Mouse (Mus musculus): Measurements from ENCODE around the gene Smg7. TPM values are rescaled to one million over a fixed set of nuclear protein-coding genes. Genes with fewer than 3 reads are reported as not detected.

Smg7 gene
- polyA plus RNA-seq, 1 experiment: 144 TPM

DNA sequence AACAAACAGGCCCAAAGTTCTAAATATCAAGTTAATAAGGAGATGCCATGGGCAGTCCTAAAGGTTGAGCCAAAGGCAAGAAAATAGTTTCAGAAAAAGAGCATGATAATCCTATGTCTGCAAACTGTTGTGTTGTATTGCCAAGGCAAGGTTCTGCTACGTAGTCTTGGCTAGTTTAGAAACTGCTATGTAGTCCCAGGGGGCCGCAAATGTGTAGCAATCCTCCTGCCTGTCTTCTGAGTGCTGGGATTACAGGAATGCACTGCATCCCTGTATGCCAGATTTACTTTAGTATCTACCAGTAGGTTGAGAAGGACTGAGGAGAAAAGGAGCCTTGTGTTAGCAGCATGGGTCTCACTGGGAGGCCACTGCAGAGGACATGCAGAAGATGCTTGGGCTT is 55.6 kb downstream of the Smg7 start:
- H3K4me1 ChIP-seq (ENCODE audit: control insufficient read depth, insufficient read depth, low read length): peaks cover 2% of the 10 kb centered on the region
- H3K9me3 ChIP-seq (replicated peaks; ENCODE audit: control insufficient read depth, insufficient read depth, low read length, poor library complexity, severe bottlenecking): no peaks in the 10 kb centered on the region
- H3K27ac ChIP-seq (ENCODE audit: insufficient read depth, low read length): 0 out of 2 replicates have a peak overlapping the region, but pooled peaks have one; percentile 44
- peaks cover 88% of the 10 kb centered on the region for H3K36me3 ChIP-seq (ENCODE audit: control insufficient read depth, insufficient read depth, low read length, poor library complexity, severe bottlenecking)
- no peaks in the 10 kb centered on the region for H3K27me3 ChIP-seq (ENCODE audit: control insufficient read depth, insufficient read depth, low read length, poor library complexity, severe bottlenecking)
- no peak overlapping the region for H3K9ac ChIP-seq (ENCODE audit: low read depth, poor library complexity, severe bottlenecking)
- H3K4me3 ChIP-seq (ENCODE audit: low read depth, low read length): no peak overlapping the region
- TF ChIP-seq POLR2A (IDR thresholded peaks at IDR 0.05; ENCODE audit: insufficient read depth, low read length): no peak
- TF ChIP-seq EP300 (IDR thresholded peaks at IDR 0.05; ENCODE audit: insufficient read depth, low read depth, low read length): no peak
- TF ChIP-seq CTCF (IDR thresholded peaks at IDR 0.05; ENCODE audit: low read depth, low read length): no peak

DNA sequence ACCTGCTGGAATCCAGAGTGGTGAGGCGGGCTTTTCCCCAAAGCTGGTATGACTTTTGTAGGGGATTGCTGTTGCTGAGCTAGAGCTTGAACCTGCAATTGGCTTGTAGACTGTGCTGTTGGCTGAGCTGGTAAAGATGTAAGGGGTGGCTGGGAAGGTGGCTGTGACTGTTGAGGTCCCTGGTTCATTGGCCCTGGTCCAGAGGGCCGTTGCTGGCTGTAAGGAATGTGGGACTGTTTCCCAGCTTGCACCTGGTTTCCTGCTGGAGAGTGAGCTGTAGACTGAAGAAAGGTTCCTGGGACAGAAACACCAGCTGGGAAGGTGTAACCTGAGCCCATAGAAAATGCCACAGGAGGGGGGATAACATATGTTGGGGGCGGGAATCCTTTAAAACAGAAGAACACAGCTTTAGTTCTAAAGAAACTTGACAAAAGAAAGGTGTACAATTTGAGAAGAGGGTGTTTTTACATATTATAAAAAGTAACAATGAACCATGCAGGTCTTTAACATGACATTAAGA is 57.2 kb downstream of the Smg7 start:
- Histone ChIP-seq H3K4me3 (ENCODE audit: low read depth, low read length) (no peak overlapping the region), H3K9me3 (replicated peaks; ENCODE audit: control insufficient read depth, insufficient read depth, low read length, poor library complexity, severe bottlenecking) (no peaks in the 10 kb centered on the region), H3K36me3 (ENCODE audit: control insufficient read depth, insufficient read depth, low read length, poor library complexity, severe bottlenecking) (peaks cover 88% of the 10 kb centered on the region), H3K27me3 (ENCODE audit: control insufficient read depth, insufficient read depth, low read length, poor library complexity, severe bottlenecking) (no peaks in the 10 kb centered on the region), H3K27ac (ENCODE audit: insufficient read depth, low read length) (peak overlapping the region; percentile 56; the same call in 1 of the 2 replicates), H3K9ac (ENCODE audit: low read depth, poor library complexity, severe bottlenecking) (no peak overlapping the region), H3K4me1 (ENCODE audit: control insufficient read depth, insufficient read depth, low read length) (peaks cover 2% of the 10 kb centered on the region)
- no peak for TF ChIP-seq POLR2A (IDR thresholded peaks at IDR 0.05; ENCODE audit: insufficient read depth, low read length)
- TF ChIP-seq EP300 (IDR thresholded peaks at IDR 0.05; ENCODE audit: insufficient read depth, low read depth, low read length): peak; percentile 63; the same call in 1 of the 2 replicates

DNA sequence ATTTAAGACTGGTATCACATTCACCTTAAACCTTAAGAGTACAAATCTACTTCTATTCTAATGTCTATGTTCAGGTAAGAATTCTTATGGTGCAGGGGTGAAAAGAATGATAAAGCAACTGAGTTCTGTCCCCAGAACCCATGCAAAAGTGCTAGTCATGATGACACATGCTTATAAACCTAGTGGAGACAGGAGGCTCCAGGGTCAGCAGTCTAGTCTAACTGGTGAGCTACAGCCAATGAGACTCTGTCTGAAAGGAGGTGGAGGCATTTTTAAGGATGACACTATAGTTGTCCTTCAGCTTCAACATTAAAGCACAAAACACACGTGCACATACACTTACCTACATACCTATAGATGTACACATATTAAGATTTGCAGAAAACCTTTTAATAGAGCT is 57.8 kb downstream of the Smg7 start:
- Histone ChIP-seq H3K27me3 (ENCODE audit: control insufficient read depth, insufficient read depth, low read length, poor library complexity, severe bottlenecking) (no peaks in the 10 kb centered on the region), H3K4me3 (ENCODE audit: low read depth, low read length) (no peak overlapping the region), H3K9ac (ENCODE audit: low read depth, poor library complexity, severe bottlenecking) (no peak overlapping the region), H3K27ac (ENCODE audit: insufficient read depth, low read length) (no peak overlapping the region), H3K4me1 (ENCODE audit: control insufficient read depth, insufficient read depth, low read length) (peaks cover 4% of the 10 kb centered on the region), H3K9me3 (replicated peaks; ENCODE audit: control insufficient read depth, insufficient read depth, low read length, poor library complexity, severe bottlenecking) (no peaks in the 10 kb centered on the region), H3K36me3 (ENCODE audit: control insufficient read depth, insufficient read depth, low read length, poor library complexity, severe bottlenecking) (peaks cover 89% of the 10 kb centered on the region)
- TF ChIP-seq EP300 (IDR thresholded peaks at IDR 0.05; ENCODE audit: insufficient read depth, low read depth, low read length): no peak
- TF ChIP-seq CTCF (IDR thresholded peaks at IDR 0.05; ENCODE audit: low read depth, low read length): no peak
- no peak for TF ChIP-seq POLR2A (IDR thresholded peaks at IDR 0.05; ENCODE audit: insufficient read depth, low read length)

DNA sequence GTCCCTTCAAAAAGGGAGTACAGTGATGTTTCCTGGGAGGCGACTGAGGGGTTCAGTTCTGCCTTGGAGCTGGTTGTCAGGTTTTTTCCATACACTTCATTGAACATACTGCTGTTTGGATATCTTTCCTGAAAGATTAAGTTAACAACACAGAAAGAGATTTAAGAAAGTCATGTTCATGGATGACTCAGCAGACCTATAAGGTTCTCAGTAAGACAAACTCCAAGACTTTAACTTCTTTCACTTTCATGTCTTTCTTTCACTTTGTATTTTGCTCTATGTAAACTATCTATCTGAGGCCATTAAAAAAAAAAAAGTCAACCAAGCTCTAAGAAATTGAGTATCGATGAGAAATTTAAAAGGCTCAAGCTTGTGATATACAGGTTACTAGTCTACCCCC is 61.4 kb downstream of the Smg7 start:
- Histone ChIP-seq H3K4me1 (ENCODE audit: control insufficient read depth, insufficient read depth, low read length) (peaks cover 11% of the 10 kb centered on the region), H3K27me3 (ENCODE audit: control insufficient read depth, insufficient read depth, low read length, poor library complexity, severe bottlenecking) (no peaks in the 10 kb centered on the region), H3K9ac (ENCODE audit: low read depth, poor library complexity, severe bottlenecking) (no peak overlapping the region), H3K27ac (ENCODE audit: insufficient read depth, low read length) (no peak overlapping the region), H3K9me3 (replicated peaks; ENCODE audit: control insufficient read depth, insufficient read depth, low read length, poor library complexity, severe bottlenecking) (no peaks in the 10 kb centered on the region), H3K4me3 (ENCODE audit: low read depth, low read length) (no peak overlapping the region), H3K36me3 (ENCODE audit: control insufficient read depth, insufficient read depth, low read length, poor library complexity, severe bottlenecking) (peaks cover 84% of the 10 kb centered on the region)
- TF ChIP-seq POLR2A (IDR thresholded peaks at IDR 0.05; ENCODE audit: insufficient read depth, low read length) (no peak), EP300 (IDR thresholded peaks at IDR 0.05; ENCODE audit: insufficient read depth, low read depth, low read length) (no peak), CTCF (IDR thresholded peaks at IDR 0.05; ENCODE audit: low read depth, low read length) (no peak)

DNA sequence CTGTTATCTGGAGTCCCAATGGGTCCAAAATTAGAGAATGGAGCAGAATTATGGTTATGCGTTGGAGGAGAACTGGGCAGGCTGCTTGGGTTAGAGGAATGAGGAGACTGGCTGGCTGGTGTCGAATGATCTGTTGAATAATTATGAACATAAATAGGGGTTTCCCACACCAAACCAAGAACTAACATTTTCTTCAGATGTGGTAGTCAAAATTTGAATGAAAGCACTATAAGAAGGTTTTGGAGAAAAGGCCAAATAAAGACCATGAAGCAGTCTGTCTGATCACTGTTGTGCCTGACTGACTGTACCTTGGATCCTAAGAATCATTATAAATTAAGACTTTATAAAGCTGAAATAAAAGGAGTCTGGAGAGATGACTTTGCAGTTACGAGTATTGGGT is 62.1 kb downstream of the Smg7 start:
- Histone ChIP-seq H3K4me1 (ENCODE audit: control insufficient read depth, insufficient read depth, low read length) (peaks cover 10% of the 10 kb centered on the region), H3K9me3 (replicated peaks; ENCODE audit: control insufficient read depth, insufficient read depth, low read length, poor library complexity, severe bottlenecking) (no peaks in the 10 kb centered on the region), H3K27me3 (ENCODE audit: control insufficient read depth, insufficient read depth, low read length, poor library complexity, severe bottlenecking) (no peaks in the 10 kb centered on the region), H3K4me3 (ENCODE audit: low read depth, low read length) (no peak overlapping the region), H3K27ac (ENCODE audit: insufficient read depth, low read length) (no peak overlapping the region), H3K36me3 (ENCODE audit: control insufficient read depth, insufficient read depth, low read length, poor library complexity, severe bottlenecking) (peaks cover 80% of the 10 kb centered on the region), H3K9ac (ENCODE audit: low read depth, poor library complexity, severe bottlenecking) (no peak overlapping the region)
- TF ChIP-seq POLR2A (IDR thresholded peaks at IDR 0.05; ENCODE audit: insufficient read depth, low read length): no peak
- no peak for TF ChIP-seq EP300 (IDR thresholded peaks at IDR 0.05; ENCODE audit: insufficient read depth, low read depth, low read length)
- no peak for TF ChIP-seq CTCF (IDR thresholded peaks at IDR 0.05; ENCODE audit: low read depth, low read length)

DNA sequence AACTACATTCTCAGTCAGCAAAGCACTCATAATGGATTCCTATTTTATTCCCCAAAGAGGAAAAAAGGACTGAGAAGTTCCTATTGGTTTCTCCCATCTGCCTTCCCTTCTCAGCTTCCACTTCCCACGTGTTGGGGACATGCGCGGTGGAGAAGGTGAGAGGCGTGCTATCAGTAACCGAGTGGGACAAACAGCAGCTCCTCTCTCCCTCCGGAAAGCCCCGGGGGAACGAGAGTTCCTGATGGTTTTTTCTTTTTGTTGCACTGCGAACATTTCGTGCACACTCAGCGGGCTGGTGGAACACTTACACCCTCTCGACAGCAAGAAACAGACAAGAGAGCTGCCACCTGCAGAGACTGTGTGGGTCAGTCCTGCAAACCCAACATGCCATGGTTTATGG is 63.6 kb downstream of the Smg7 start:
- H3K36me3 ChIP-seq (ENCODE audit: control insufficient read depth, insufficient read depth, low read length, poor library complexity, severe bottlenecking): peaks cover 66% of the 10 kb centered on the region
- no peak overlapping the region for H3K4me3 ChIP-seq (ENCODE audit: low read depth, low read length)
- H3K9ac ChIP-seq (ENCODE audit: low read depth, poor library complexity, severe bottlenecking): no peak overlapping the region
- peak overlapping the region; percentile 3; the same call in 1 of the 2 replicates for H3K27ac ChIP-seq (ENCODE audit: insufficient read depth, low read length)
- peaks cover 10% of the 10 kb centered on the region for H3K4me1 ChIP-seq (ENCODE audit: control insufficient read depth, insufficient read depth, low read length)
- no peak for TF ChIP-seq CTCF (IDR thresholded peaks at IDR 0.05; ENCODE audit: low read depth, low read length)
- no peak for TF ChIP-seq EP300 (IDR thresholded peaks at IDR 0.05; ENCODE audit: insufficient read depth, low read depth, low read length)
- TF ChIP-seq POLR2A (IDR thresholded peaks at IDR 0.05; ENCODE audit: insufficient read depth, low read length): no peak
- H3K27me3 ChIP-seq (ENCODE audit: control insufficient read depth, insufficient read depth, low read length, poor library complexity, severe bottlenecking): no peaks in the 10 kb centered on the region
- H3K9me3 ChIP-seq (replicated peaks; ENCODE audit: control insufficient read depth, insufficient read depth, low read length, poor library complexity, severe bottlenecking): no peaks in the 10 kb centered on the region

Data from ES-Bruce4 (cell line).